Mouse (Mus musculus) heart, adult 2 months (tissue): ENCODE results near the gene Afap1l2.

Source experiments
- CTCF ChIP-seq: fragments of 200-600 bp; IDR thresholded peaks from 2 replicates; pipeline ENCODE4 v1.8.1; 2022; ENCODE audit warnings: antibody characterized with exemption, mild to moderate bottlenecking, moderate library complexity
- EP300 ChIP-seq: fragments of 200-500 bp; IDR thresholded peaks from 2 replicates; pipeline ENCODE4 v1.6.1; 2011; ENCODE audit warnings: low read depth, low read length, control low read depth; ENCODE audit not compliant: insufficient read depth
- POLR2A ChIP-seq: fragments of 200-500 bp; IDR thresholded peaks from 2 replicates; pipeline ENCODE4 v1.6.1; 2011; ENCODE audit warnings: mild to moderate bottlenecking, low read depth, low read length, control low read depth; ENCODE audit not compliant: insufficient read depth

DNA sequence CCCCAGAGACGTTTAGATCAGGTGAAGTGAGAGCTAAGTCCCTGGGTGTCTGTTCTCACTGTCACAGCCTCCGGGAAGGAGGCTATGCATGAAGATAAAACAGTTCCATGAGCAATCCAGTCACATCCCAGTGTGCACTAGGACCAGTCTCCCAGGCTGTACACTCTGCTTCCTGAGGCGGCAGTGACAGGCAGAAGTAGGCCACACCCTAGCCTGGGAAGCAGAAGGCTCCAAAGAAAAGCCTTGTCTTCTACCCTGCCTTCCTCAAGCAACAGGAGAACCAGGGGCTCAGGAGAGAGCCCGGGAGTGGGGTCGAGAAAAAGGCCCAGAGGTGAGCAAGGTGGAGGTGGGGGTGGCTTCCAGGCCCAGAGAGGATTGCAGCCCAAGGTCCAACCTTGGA, 86.3 kb downstream of the Afap1l2 start:
- TF ChIP-seq CTCF (no peak), POLR2A (no peak), EP300 (no peak)
